Mouse (Mus musculus): ENCODE results near the gene Efcab5. TPM values are rescaled to one million over a fixed set of nuclear protein-coding genes. Genes with fewer than 3 reads are reported as not detected.
"Not testable (repeated sequence)": the region's sequence is repeated elsewhere in the genome, so short reads cannot be mapped to it uniquely, and the experiment has no call there.

The Efcab5 gene
- polyA plus RNA-seq, 1 experiment from 2014 or later: 0.38 TPM

GRCm38 (mm10) chr11:77094136-77094535, 94.6 kb downstream of the Efcab5 start:
- H3K36me3 ChIP-seq: no peaks in the 10 kb centered on the region
- no peaks in the 10 kb centered on the region for H3K4me1 ChIP-seq
- no peak overlapping the region for H3K4me2 ChIP-seq (replicated peaks)
- WGBS: 72% methylated on average over 8 of the region's 8 CpGs
- H3K27me3 ChIP-seq: 0 out of 2 replicates have a peak, but pooled peaks cover 6% of the 10 kb centered on the region
- no peak overlapping the region for H3K9ac ChIP-seq
- H3K9me3 ChIP-seq: no peaks in the 10 kb centered on the region
- H3K4me3 ChIP-seq: no peak overlapping the region
- H3K27ac ChIP-seq: no peak overlapping the region
- no peak for ATAC-seq (ENCODE audit: insufficient number of reproducible peaks, insufficient read depth, low FRiP score, low TSS enrichment)

- 3% methylated on average over 11 of the region's 11 CpGs for WGBS
- Histone ChIP-seq H3K36me3 (no peaks in the 10 kb centered on the region), H3K4me3 (peak overlapping the region; percentile 25), H3K9me3 (no peaks in the 10 kb centered on the region), H3K4me1 (no peaks in the 10 kb centered on the region), H3K9ac (no peak overlapping the region), H3K27ac (no peak overlapping the region), H3K4me2 (replicated peaks) (peak overlapping the region; percentile 50), H3K27me3 (no peaks in the 10 kb centered on the region)
- ATAC-seq (ENCODE audit: insufficient number of reproducible peaks, insufficient read depth, low FRiP score, low TSS enrichment): no peak
These were observed 95.6 kb downstream of the Efcab5 start for GRCm38 (mm10) chr11:77093208-77093607.

- no peak for ATAC-seq (ENCODE audit: insufficient number of reproducible peaks, insufficient read depth, low FRiP score, low TSS enrichment)
- Histone ChIP-seq H3K4me2 (replicated peaks) (no peak overlapping the region), H3K27me3 (no peaks in the 10 kb centered on the region), H3K4me3 (no peak overlapping the region), H3K4me1 (no peaks in the 10 kb centered on the region), H3K9me3 (no peaks in the 10 kb centered on the region), H3K27ac (no peak overlapping the region), H3K36me3 (no peaks in the 10 kb centered on the region), H3K9ac (no peak overlapping the region)
- 80% methylated on average over 2 of the region's 2 CpGs for WGBS
These were observed 99.6 kb downstream of the Efcab5 start for GRCm38 (mm10) chr11:77089162-77089561.

GRCm38 (mm10) chr11:77087004-77087403, 101.8 kb downstream of the Efcab5 start:
- Histone ChIP-seq H3K4me1 (no peaks in the 10 kb centered on the region), H3K9me3 (no peaks in the 10 kb centered on the region), H3K4me3 (no peak overlapping the region), H3K9ac (no peak overlapping the region), H3K27me3 (no peaks in the 10 kb centered on the region), H3K4me2 (replicated peaks) (no peak overlapping the region), H3K27ac (no peak overlapping the region), H3K36me3 (no peaks in the 10 kb centered on the region)
- WGBS: 87% methylated on average over 2 of the region's 2 CpGs
- ATAC-seq (ENCODE audit: insufficient number of reproducible peaks, insufficient read depth, low FRiP score, low TSS enrichment): no peak

- no peak overlapping the region for H3K9ac ChIP-seq
- H3K27me3 ChIP-seq: 0 out of 2 replicates have a peak, but pooled peaks cover 3% of the 10 kb centered on the region
- H3K4me1 ChIP-seq: no peaks in the 10 kb centered on the region
- H3K27ac ChIP-seq: no peak overlapping the region
- H3K4me2 ChIP-seq (replicated peaks): no peak overlapping the region
- H3K9me3 ChIP-seq: no peaks in the 10 kb centered on the region
- H3K36me3 ChIP-seq: no peaks in the 10 kb centered on the region
- no peak for ATAC-seq (ENCODE audit: insufficient number of reproducible peaks, insufficient read depth, low FRiP score, low TSS enrichment)
- WGBS: 57% methylated on average over 5 of the region's 5 CpGs
- H3K4me3 ChIP-seq: no peak overlapping the region
These were observed 104.6 kb downstream of the Efcab5 start for GRCm38 (mm10) chr11:77084001-77084682.

GRCm38 (mm10) chr11:77079361-77079760, 109.4 kb downstream of the Efcab5 start:
- Histone ChIP-seq H3K9me3 (no peaks in the 10 kb centered on the region), H3K4me2 (replicated peaks) (no peak overlapping the region)
- 95% methylated on average over 1 of the region's 1 CpGs for WGBS

GRCm38 (mm10) chr11:77078273-77079134, 110.3 kb downstream of the Efcab5 start, which contains the start of gene Nsrp1:
Gene Nsrp1 (minus strand): TSS chr11:77078435.
- 5% methylated on average over 48 of the region's 48 CpGs for WGBS

More at GRCm38 (mm10) chr11:77079361-77079760, 109.4 kb downstream of the Efcab5 start:
- no peak for ATAC-seq (ENCODE audit: insufficient number of reproducible peaks, insufficient read depth, low FRiP score, low TSS enrichment)
- H3K27ac ChIP-seq: no peak overlapping the region
- no peak overlapping the region for H3K9ac ChIP-seq
- H3K4me1 ChIP-seq: no peaks in the 10 kb centered on the region
- H3K27me3 ChIP-seq: 0 out of 2 replicates have a peak, but pooled peaks cover 3% of the 10 kb centered on the region
- H3K4me3 ChIP-seq: no peak overlapping the region
- H3K36me3 ChIP-seq: peaks cover 14% of the 10 kb centered on the region

GRCm38 (mm10) chr11:77077792-77078191, 111.0 kb downstream of the Efcab5 start:
- Histone ChIP-seq H3K36me3 (peaks cover 24% of the 10 kb centered on the region), H3K27me3 (0 out of 2 replicates have a peak, but pooled peaks cover 3% of the 10 kb centered on the region), H3K9ac (peak overlapping the region; percentile 86), H3K4me2 (replicated peaks) (peak overlapping the region; percentile 90), H3K4me3 (peak overlapping the region; percentile 70), H3K4me1 (no peaks in the 10 kb centered on the region), H3K27ac (peak overlapping the region; percentile 91), H3K9me3 (no peaks in the 10 kb centered on the region)
- WGBS: 3% methylated on average over 16 of the region's 16 CpGs
- no peak for ATAC-seq (ENCODE audit: insufficient number of reproducible peaks, insufficient read depth, low FRiP score, low TSS enrichment)

More at GRCm38 (mm10) chr11:77078273-77079134, 110.3 kb downstream of the Efcab5 start, which contains the start of gene Nsrp1:
- no peaks in the 10 kb centered on the region for H3K9me3 ChIP-seq
- peak within 1 kb of the TSS; percentile 90 for H3K4me2 ChIP-seq (replicated peaks)
- H3K27me3 ChIP-seq: 0 out of 2 replicates have a peak, but pooled peaks cover 3% of the 10 kb centered on the region
- H3K36me3 ChIP-seq: peaks cover 22% of the 10 kb centered on the region
- peak; percentile 93 for ATAC-seq (ENCODE audit: insufficient number of reproducible peaks, insufficient read depth, low FRiP score, low TSS enrichment)
- peak within 1 kb of the TSS; percentile 86 for H3K9ac ChIP-seq
- no peaks in the 10 kb centered on the region for H3K4me1 ChIP-seq
- peak within 1 kb of the TSS; percentile 70 for H3K4me3 ChIP-seq
- peak within 1 kb of the TSS; percentile 91 for H3K27ac ChIP-seq

- H3K27ac ChIP-seq; H3K4me1 ChIP-seq; H3K9me3 ChIP-seq; H3K27me3 ChIP-seq; ATAC-seq (ENCODE audit: insufficient number of reproducible peaks, insufficient read depth, low FRiP score, low TSS enrichment): not testable (repeated sequence)
- peak overlapping the region; percentile 90 for H3K4me2 ChIP-seq (replicated peaks)
- 70% methylated on average over 4 of the region's 4 CpGs for WGBS
- peaks cover 24% of the 10 kb centered on the region for H3K36me3 ChIP-seq
- peak overlapping the region; percentile 70 for H3K4me3 ChIP-seq
- H3K9ac ChIP-seq: peak overlapping the region; percentile 86
These were observed 111.4 kb downstream of the Efcab5 start for GRCm38 (mm10) chr11:77077331-77077730.

GRCm38 (mm10) chr11:77070721-77071120, 118.0 kb downstream of the Efcab5 start:
- no peak overlapping the region for H3K4me2 ChIP-seq (replicated peaks)
- H3K9me3 ChIP-seq: no peaks in the 10 kb centered on the region
- no peak overlapping the region for H3K27ac ChIP-seq
- no peaks in the 10 kb centered on the region for H3K4me1 ChIP-seq
- no peak for ATAC-seq (ENCODE audit: insufficient number of reproducible peaks, insufficient read depth, low FRiP score, low TSS enrichment)
- no peaks in the 10 kb centered on the region for H3K27me3 ChIP-seq
- H3K4me3 ChIP-seq: no peak overlapping the region
- 82% methylated on average over 4 of the region's 4 CpGs for WGBS
- H3K36me3 ChIP-seq: peaks cover 37% of the 10 kb centered on the region
- H3K9ac ChIP-seq: no peak overlapping the region

- H3K36me3 ChIP-seq: peaks cover 25% of the 10 kb centered on the region; the same call in 1 of the 2 replicates
These were observed 119.9 kb downstream of the Efcab5 start for GRCm38 (mm10) chr11:77068825-77069224.

More at GRCm38 (mm10) chr11:77068825-77069224, 119.9 kb downstream of the Efcab5 start:
- Histone ChIP-seq H3K4me3 (no peak overlapping the region), H3K4me1 (no peaks in the 10 kb centered on the region), H3K9me3 (no peaks in the 10 kb centered on the region), H3K27ac (no peak overlapping the region), H3K9ac (no peak overlapping the region), H3K4me2 (replicated peaks) (no peak overlapping the region), H3K27me3 (no peaks in the 10 kb centered on the region)
- no peak for ATAC-seq (ENCODE audit: insufficient number of reproducible peaks, insufficient read depth, low FRiP score, low TSS enrichment)
- WGBS: 91% methylated on average over 4 of the region's 4 CpGs
